Mouse (Mus musculus) small intestine, adult 2 months (tissue): Measurements from ENCODE around the gene Chek2.
A peak's percentile ranks its signal among the peaks of the same experiment; 100 is the strongest.

Source experiments
- CTCF ChIP-seq: fragments of 200-500 bp; IDR thresholded peaks from 2 replicates; pipeline ENCODE4 v1.5.1; 2012; ENCODE audit warnings: low read depth, mild to moderate bottlenecking, control low read depth, inconsistent platforms, low read length, moderate library complexity, mixed read lengths; ENCODE audit not compliant: insufficient replicate concordance, insufficient read length; ENCODE audit errors: extremely low read depth
- POLR2A ChIP-seq: fragments of 200-500 bp; IDR thresholded peaks from 2 replicates; pipeline ENCODE4 v1.6.1; 2012; ENCODE audit warnings: low read depth, mild to moderate bottlenecking, control low read depth, inconsistent platforms, low read length, moderate library complexity

- TF ChIP-seq CTCF = peak; percentile 45; the same call in 1 of the 2 replicates
- no peak for TF ChIP-seq POLR2A
These were observed 3.8 kb upstream of the Chek2 start for GRCm38 (mm10) chr5:110835959-110836358.
